Mouse (Mus musculus): ENCODE results near the gene Ptbp1.
A peak's percentile ranks its signal among the peaks of the same experiment; 100 is the strongest.
"Not testable (repeated sequence)": the region's sequence is repeated elsewhere in the genome, so short reads cannot be mapped to it uniquely, and the experiment has no call there.

Ptbp1 gene

GRCm38 (mm10) chr10:79881981-79882380 is 27.8 kb downstream of the Ptbp1 start:
- DNase-seq (ENCODE audit: extremely low read depth, low read depth), result no peak

- DNase-seq (ENCODE audit: extremely low read depth, low read depth), result no peak
Observed at GRCm38 (mm10) chr10:79883297-79884084, 29.3 kb downstream of the Ptbp1 start.

- DNase-seq (ENCODE audit: extremely low read depth, low read depth), result no peak
Observed at GRCm38 (mm10) chr10:79884446-79884845, 30.2 kb downstream of the Ptbp1 start.

- not testable (repeated sequence) for DNase-seq (ENCODE audit: extremely low read depth, low read depth)
Observed at GRCm38 (mm10) chr10:79884938-79885337, 30.7 kb downstream of the Ptbp1 start.

- DNase-seq (ENCODE audit: extremely low read depth, low read depth), result no peak
Observed at GRCm38 (mm10) chr10:79886054-79886453, 31.8 kb downstream of the Ptbp1 start, which contains the start of gene Elane. Gene Elane, plus strand, starts transcription at chr10:79886247.

- DNase-seq (ENCODE audit: extremely low read depth, low read depth), result no peak
Observed at GRCm38 (mm10) chr10:79886611-79887010, 32.4 kb downstream of the Ptbp1 start.

GRCm38 (mm10) chr10:79889386-79889785 is 35.2 kb downstream of the Ptbp1 start:
- DNase-seq (ENCODE audit: extremely low read depth, low read depth), result no peak

GRCm38 (mm10) chr10:79890670-79891069 is 36.4 kb downstream of the Ptbp1 start, which contains the start of gene Cfd:
Gene Cfd, plus strand, starts transcription at chr10:79890853.
- no peak for DNase-seq (ENCODE audit: extremely low read depth, low read depth)

- DNase-seq (ENCODE audit: extremely low read depth, low read depth), result not testable (repeated sequence)
Observed at GRCm38 (mm10) chr10:79892451-79893118, 38.4 kb downstream of the Ptbp1 start.

- no peak for DNase-seq (ENCODE audit: extremely low read depth, low read depth)
Observed at GRCm38 (mm10) chr10:79896306-79896705, 42.1 kb downstream of the Ptbp1 start.

GRCm38 (mm10) chr10:79896814-79897213 is 42.6 kb downstream of the Ptbp1 start:
- no peak for DNase-seq (ENCODE audit: extremely low read depth, low read depth)

GRCm38 (mm10) chr10:79897316-79898245 is 43.4 kb downstream of the Ptbp1 start:
- no peak for DNase-seq (ENCODE audit: extremely low read depth, low read depth)

GRCm38 (mm10) chr10:79900951-79901410 is 46.8 kb downstream of the Ptbp1 start:
- no peak for DNase-seq (ENCODE audit: extremely low read depth, low read depth)

- DNase-seq (ENCODE audit: extremely low read depth, low read depth), result no peak
Observed at GRCm38 (mm10) chr10:79906712-79907111, 52.5 kb downstream of the Ptbp1 start.

- DNase-seq (ENCODE audit: extremely low read depth, low read depth), result no peak
Observed at GRCm38 (mm10) chr10:79907415-79907814, 53.2 kb downstream of the Ptbp1 start.

GRCm38 (mm10) chr10:79908167-79909091 is 54.2 kb downstream of the Ptbp1 start, which contains the start of gene Med16:
Gene Med16, minus strand, starts transcription at chr10:79908923.
- DNase-seq (ENCODE audit: extremely low read depth, low read depth), result peak; percentile 80

GRCm38 (mm10) chr10:79909092-79909922 is 55.1 kb downstream of the Ptbp1 start:
- peak; percentile 86 for DNase-seq (ENCODE audit: extremely low read depth, low read depth)

GRCm38 (mm10) chr10:79910556-79910955 is 56.3 kb downstream of the Ptbp1 start, which contains the start of gene Gm26602:
Gene Gm26602, plus strand, starts transcription at chr10:79910856.
- no peak for DNase-seq (ENCODE audit: extremely low read depth, low read depth)

GRCm38 (mm10) chr10:79912412-79912811 is 58.2 kb downstream of the Ptbp1 start:
- no peak for DNase-seq (ENCODE audit: extremely low read depth, low read depth)
